Comparison of ENCODE assay signal across 13 mouse cellular contexts in the genomic region with DNA sequence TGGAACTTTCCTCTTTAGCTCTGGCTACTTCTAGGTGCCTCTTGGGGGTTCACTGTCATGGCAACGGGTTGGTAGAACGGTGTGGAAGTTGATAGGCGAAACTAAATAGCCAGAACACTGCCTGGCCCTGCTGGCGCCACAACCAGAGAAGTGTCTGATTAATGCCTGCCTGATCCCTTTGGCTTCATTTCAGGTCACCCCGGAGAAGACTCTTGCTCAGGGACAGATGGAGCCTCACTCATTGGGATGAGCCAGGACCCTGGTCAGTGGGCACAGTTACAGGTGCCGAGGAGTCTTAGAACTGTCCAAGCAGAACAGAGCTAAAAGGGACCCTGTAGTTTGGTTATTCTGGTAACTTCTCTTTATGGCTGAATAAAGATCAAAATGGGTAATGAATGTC. TPM values are rescaled to one million over a fixed set of nuclear protein-coding genes. Genes with fewer than 3 reads are reported as not detected.
"Had no signal": no experiment of that assay in that cellular context is flagged by ENCODE, and none has a peak within 500 bp of the region (broad histone marks: within the 10 kb centered on the region; RNA-seq: fewer than 3 reads in every experiment).

No protein-coding gene starts in this region.

- H3K9me3 ChIP-seq: kidney, embryonic 15.5 days; limb, embryonic 15.5 days; liver, embryonic 12.5 days had no signal

- ATAC-seq: liver, embryonic 12.5 days; midbrain, embryonic 16.5 days had no signal

- H3K36me3 ChIP-seq: kidney, embryonic 15.5 days; limb, embryonic 15.5 days; liver, embryonic 12.5 days had no signal

- H3K27ac ChIP-seq: kidney, embryonic 15.5 days; limb, embryonic 15.5 days; liver, embryonic 12.5 days had no signal

- DNase-seq: kidney, postnatal 14 days; lung, embryonic 14.5 days; lung, postnatal 10 days; lung, postnatal 4 days; right cerebral cortex, adult 18-20 months; right cerebral cortex, postnatal 25 days; thymus, postnatal 36 days had no signal

- H3K4me2 ChIP-seq: kidney, embryonic 15.5 days; limb, embryonic 15.5 days; liver, embryonic 12.5 days; lung, embryonic 14.5 days; midbrain, embryonic 11.5 days had no signal

- H3K27me3 ChIP-seq: limb, embryonic 15.5 days; liver, embryonic 12.5 days had no signal

- H3K4me3 ChIP-seq: kidney, embryonic 15.5 days; limb, embryonic 15.5 days; liver, embryonic 12.5 days had no signal

- H3K4me1 ChIP-seq: limb, embryonic 15.5 days; liver, embryonic 12.5 days had no signal

- H3K9ac ChIP-seq: kidney, embryonic 15.5 days; limb, embryonic 15.5 days; liver, embryonic 12.5 days; lung, embryonic 14.5 days had no signal

RNA-seq across cellular contexts. Expression of gene Lrrc55, which starts 23.5 kb away (rescaled TPM):
- total RNA-seq: megakaryocyte, adult 5-6 weeks had no signal
